Mouse (Mus musculus): ENCODE data around the gene Olfr1462.

DNA sequence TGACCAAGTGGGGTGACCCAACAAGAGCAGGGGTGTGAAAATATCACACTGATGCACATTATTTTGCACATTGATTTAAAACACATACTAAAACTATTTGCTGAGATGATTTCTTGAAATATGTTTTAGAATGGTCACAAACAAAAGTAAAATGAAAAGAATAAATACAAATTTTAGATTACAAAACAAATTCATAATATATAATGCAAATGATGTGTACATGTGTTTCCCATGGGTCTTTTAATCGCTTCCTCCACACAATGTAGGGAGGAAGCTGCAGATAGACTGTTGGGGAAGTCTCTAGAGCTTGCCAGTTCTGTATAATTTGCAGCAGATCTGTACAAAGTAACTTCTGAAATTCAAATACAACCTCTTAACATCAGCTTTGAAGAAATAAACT is 22.8 kb upstream of the Olfr1462 start, which contains the start of gene Olfr1461:
- TF ChIP-seq CTCF (IDR thresholded peaks at IDR 0.05; ENCODE audit: borderline replicate concordance, extremely low read depth, insufficient read depth, insufficient read length): no peak
- TF ChIP-seq POLR2A (IDR thresholded peaks at IDR 0.05; ENCODE audit: borderline replicate concordance, extremely low read depth, insufficient read depth, insufficient read length, poor library complexity, severe bottlenecking): no peak
